Mouse (Mus musculus): ENCODE data around the gene Gm27179. TPM values are rescaled to one million over a fixed set of nuclear protein-coding genes. Genes with fewer than 3 reads are reported as not detected.
A peak's percentile ranks its signal among the peaks of the same experiment; 100 is the strongest.
"Not testable (repeated sequence)": the region's sequence is repeated elsewhere in the genome, so short reads cannot be mapped to it uniquely, and the experiment has no call there.

The Gm27179 gene
- total and polyA plus RNA-seq, 2 experiments from 2014 or later, result 0.04 TPM; not detected in 1

DNA sequence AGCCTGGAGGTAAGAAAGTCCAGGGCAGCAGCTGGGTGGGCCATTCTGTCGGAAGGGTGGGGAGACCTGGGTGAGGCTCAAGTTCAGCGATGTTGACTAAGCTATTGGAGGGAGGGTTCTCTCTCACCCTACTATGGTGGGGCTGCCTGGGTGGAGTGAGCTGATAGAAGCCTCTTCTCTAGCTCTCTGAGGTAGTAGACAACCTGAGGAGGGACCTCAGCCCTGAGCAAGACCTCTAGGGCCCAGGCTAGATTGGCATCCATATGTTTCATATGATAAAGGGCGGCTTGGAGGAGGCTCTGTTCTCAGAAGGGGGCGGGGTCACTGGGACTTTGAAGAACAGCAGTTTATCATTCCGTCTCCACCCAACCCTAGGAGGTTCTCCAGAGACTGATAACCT lies 27.8 kb upstream of the Gm27179 start:
- not testable (repeated sequence) for H3K4me3 ChIP-seq (ENCODE audit: low read depth, low read length); H3K27ac ChIP-seq (ENCODE audit: low read depth); H3K27me3 ChIP-seq (ENCODE audit: control insufficient read depth, insufficient read depth, low read length); H3K4me2 ChIP-seq (ENCODE audit: low read depth, low read length); H3K9me3 ChIP-seq (replicated peaks; ENCODE audit: control insufficient read depth, low read length); H3K36me3 ChIP-seq (replicated peaks; ENCODE audit: control insufficient read depth, insufficient read depth, low read length); ATAC-seq (ENCODE audit: insufficient read depth, low read depth); H3K4me1 ChIP-seq (ENCODE audit: control insufficient read depth, insufficient read depth); DNase-seq (ENCODE audit: low spot score); H3K9ac ChIP-seq (replicated peaks; ENCODE audit: low read depth, low read length)
- no CpG with 5 or more reads among the region's 5 CpGs for WGBS

DNA sequence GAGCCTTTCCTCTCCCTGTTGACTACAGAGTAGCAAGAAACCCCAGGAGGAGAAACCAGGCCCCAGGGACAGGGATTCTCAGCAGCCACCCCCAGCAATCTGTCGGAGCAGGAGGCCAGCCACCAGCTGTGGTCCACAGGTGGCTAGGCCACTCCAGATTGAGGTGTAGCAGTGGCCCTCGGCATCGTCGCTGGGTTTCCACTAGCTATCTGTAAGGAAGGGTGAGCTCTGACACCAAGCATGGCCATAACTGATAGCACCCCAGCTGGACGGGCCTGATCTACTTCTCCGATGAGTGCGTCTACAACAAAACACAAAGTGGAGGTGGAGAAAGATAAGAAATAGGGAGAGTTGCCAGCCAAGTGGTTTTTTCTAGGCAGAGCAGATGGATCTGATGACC lies 24.2 kb upstream of the Gm27179 start:
- ATAC-seq (ENCODE audit: insufficient read depth, low read depth); DNase-seq (ENCODE audit: low spot score): not testable (repeated sequence)

DNA sequence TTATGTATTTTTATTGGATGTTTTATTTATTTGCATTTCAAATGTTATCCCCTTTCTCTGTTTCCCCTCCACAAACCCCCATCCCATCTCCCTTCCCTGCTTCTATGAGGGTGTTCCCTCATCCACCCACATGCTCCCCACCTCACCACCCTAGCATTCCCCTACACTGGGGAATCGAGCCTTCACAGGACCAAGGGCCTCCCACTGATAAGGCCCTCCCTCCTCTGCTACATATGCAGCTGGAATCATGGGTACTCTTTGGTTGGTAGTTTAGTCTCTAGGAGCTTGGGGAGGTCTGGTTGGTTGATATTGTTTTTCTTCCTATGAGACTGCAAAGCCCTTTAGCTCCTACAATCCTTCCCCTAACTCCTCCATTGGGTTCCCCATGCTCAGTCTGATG lies 13.9 kb upstream of the Gm27179 start:
- not testable (repeated sequence) for H3K9ac ChIP-seq (replicated peaks; ENCODE audit: low read depth, low read length); H3K9me3 ChIP-seq (replicated peaks; ENCODE audit: control insufficient read depth, low read length); H3K4me3 ChIP-seq (ENCODE audit: low read depth, low read length); H3K4me2 ChIP-seq (ENCODE audit: low read depth, low read length); H3K27me3 ChIP-seq (ENCODE audit: control insufficient read depth, insufficient read depth, low read length); ATAC-seq (ENCODE audit: insufficient read depth, low read depth); H3K27ac ChIP-seq (ENCODE audit: low read depth); H3K4me1 ChIP-seq (ENCODE audit: control insufficient read depth, insufficient read depth); H3K36me3 ChIP-seq (replicated peaks; ENCODE audit: control insufficient read depth, insufficient read depth, low read length); DNase-seq (ENCODE audit: low spot score)
- no CpG with 5 or more reads among the region's 1 CpGs for WGBS

More for the DNA sequence above, 24.2 kb upstream of the Gm27179 start:
- not testable (repeated sequence) for H3K4me2 ChIP-seq (ENCODE audit: low read depth, low read length); H3K9ac ChIP-seq (replicated peaks; ENCODE audit: low read depth, low read length); H3K36me3 ChIP-seq (replicated peaks; ENCODE audit: control insufficient read depth, insufficient read depth, low read length); H3K9me3 ChIP-seq (replicated peaks; ENCODE audit: control insufficient read depth, low read length); H3K4me1 ChIP-seq (ENCODE audit: control insufficient read depth, insufficient read depth); H3K27ac ChIP-seq (ENCODE audit: low read depth); H3K27me3 ChIP-seq (ENCODE audit: control insufficient read depth, insufficient read depth, low read length); H3K4me3 ChIP-seq (ENCODE audit: low read depth, low read length)
- no CpG with 5 or more reads among the region's 7 CpGs for WGBS

DNA sequence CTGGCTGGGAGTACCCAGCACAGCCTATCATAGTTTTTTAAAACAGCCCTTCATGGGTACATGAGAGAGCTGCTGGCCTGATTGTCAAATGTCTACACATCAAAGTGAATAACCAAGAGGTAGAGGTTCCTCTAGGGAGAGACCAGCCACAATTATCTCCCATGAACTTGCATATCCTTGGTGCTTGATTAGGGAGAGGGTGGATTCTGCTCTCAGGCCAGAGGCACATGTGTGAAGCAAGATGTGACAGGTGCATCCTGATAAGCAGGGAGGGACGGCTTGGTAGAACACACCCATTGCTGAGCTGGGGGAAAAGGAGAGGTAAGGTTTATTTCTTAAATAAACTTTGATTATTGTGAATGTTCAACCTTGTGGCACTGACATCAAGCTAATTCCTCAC lies 10.7 kb upstream of the Gm27179 start:
- DNase-seq (ENCODE audit: low spot score); H3K36me3 ChIP-seq (replicated peaks; ENCODE audit: control insufficient read depth, insufficient read depth, low read length); H3K4me2 ChIP-seq (ENCODE audit: low read depth, low read length); H3K4me1 ChIP-seq (ENCODE audit: control insufficient read depth, insufficient read depth); H3K27ac ChIP-seq (ENCODE audit: low read depth); H3K4me3 ChIP-seq (ENCODE audit: low read depth, low read length); H3K9me3 ChIP-seq (replicated peaks; ENCODE audit: control insufficient read depth, low read length); H3K27me3 ChIP-seq (ENCODE audit: control insufficient read depth, insufficient read depth, low read length); H3K9ac ChIP-seq (replicated peaks; ENCODE audit: low read depth, low read length); ATAC-seq (ENCODE audit: insufficient read depth, low read depth): not testable (repeated sequence)
- no CpG with 5 or more reads among the region's 1 CpGs for WGBS

DNA sequence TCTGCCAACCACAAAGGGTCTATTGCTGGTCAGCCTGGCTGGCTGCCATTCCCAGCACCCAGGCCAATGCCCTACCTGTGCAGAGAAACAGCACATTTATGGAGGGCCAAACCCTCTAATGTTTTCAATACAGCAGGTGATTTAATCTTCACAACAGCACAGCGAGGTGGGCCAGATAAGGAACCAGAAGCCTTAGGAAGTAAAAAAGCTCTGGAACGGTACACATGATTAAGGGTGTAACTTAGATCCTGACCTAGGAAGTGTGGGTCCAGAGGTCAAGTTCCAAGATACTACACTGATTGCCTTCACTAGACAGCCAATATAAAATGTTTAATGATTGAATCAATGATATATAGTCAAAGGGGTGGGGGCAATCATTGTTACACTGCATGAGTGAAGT lies 8.5 kb upstream of the Gm27179 start:
- not testable (repeated sequence) for H3K27me3 ChIP-seq (ENCODE audit: control insufficient read depth, insufficient read depth, low read length); H3K9ac ChIP-seq (replicated peaks; ENCODE audit: low read depth, low read length); H3K4me2 ChIP-seq (ENCODE audit: low read depth, low read length); H3K36me3 ChIP-seq (replicated peaks; ENCODE audit: control insufficient read depth, insufficient read depth, low read length); H3K4me1 ChIP-seq (ENCODE audit: control insufficient read depth, insufficient read depth); DNase-seq (ENCODE audit: low spot score); H3K9me3 ChIP-seq (replicated peaks; ENCODE audit: control insufficient read depth, low read length); H3K27ac ChIP-seq (ENCODE audit: low read depth); H3K4me3 ChIP-seq (ENCODE audit: low read depth, low read length); ATAC-seq (ENCODE audit: insufficient read depth, low read depth)
- WGBS, result no CpG with 5 or more reads among the region's 2 CpGs

DNA sequence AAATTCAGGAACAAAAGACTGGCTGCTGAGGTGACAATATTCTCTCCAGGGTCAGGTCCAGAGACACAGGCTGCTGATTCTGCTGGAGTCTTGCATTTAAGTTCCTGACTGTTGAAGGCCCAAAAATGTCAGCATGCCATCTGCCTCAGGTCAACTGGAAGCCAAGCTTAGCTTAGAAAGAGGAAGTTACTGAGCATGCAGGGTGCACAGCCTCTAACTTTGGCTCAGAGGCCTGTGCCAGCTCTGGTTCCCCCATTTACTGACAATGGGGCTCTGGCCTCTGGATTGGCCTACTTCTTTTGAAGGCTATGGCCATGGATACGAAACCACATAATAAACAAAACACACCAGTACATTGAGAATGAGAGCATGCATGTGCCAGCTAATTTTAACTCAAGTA lies 5.3 kb downstream of the Gm27179 start:
- not testable (repeated sequence) for H3K36me3 ChIP-seq (replicated peaks; ENCODE audit: control insufficient read depth, insufficient read depth, low read length); H3K27me3 ChIP-seq (ENCODE audit: control insufficient read depth, insufficient read depth, low read length); H3K4me1 ChIP-seq (ENCODE audit: control insufficient read depth, insufficient read depth); H3K4me3 ChIP-seq (ENCODE audit: low read depth, low read length); H3K27ac ChIP-seq (ENCODE audit: low read depth); H3K9ac ChIP-seq (replicated peaks; ENCODE audit: low read depth, low read length); ATAC-seq (ENCODE audit: insufficient read depth, low read depth); H3K4me2 ChIP-seq (ENCODE audit: low read depth, low read length); DNase-seq (ENCODE audit: low spot score); H3K9me3 ChIP-seq (replicated peaks; ENCODE audit: control insufficient read depth, low read length)
- WGBS, result no CpG with 5 or more reads among the region's 1 CpGs

DNA sequence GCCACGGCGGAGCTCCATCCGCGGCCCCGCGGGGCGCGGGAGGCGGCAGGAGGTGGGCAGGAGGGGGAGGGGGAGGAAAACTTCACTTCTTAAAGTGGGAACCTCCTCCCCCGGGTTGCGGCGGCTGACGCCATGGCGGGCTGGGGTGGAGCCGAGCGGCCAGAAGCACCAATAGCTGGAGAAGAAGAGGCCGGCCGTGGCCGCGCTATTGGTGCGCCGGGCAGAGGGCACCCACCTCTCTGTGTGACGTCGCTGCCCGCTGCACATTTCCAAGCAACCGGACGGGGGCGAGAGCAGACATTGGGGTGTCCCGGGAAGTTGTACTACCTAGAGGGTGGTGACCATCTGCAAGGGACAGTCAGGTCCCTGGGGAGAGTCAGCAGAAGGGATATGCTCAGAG lies 9.2 kb downstream of the Gm27179 start, which contains the start of gene Gm16867:
Gm16867 (minus strand) TSS at position 189 of the 400 bp plus-strand sequence.
- ATAC-seq (ENCODE audit: insufficient read depth, low read depth), result peak; percentile 99
- H3K4me2 ChIP-seq (ENCODE audit: low read depth, low read length); H3K9ac ChIP-seq (replicated peaks; ENCODE audit: low read depth, low read length); H3K4me3 ChIP-seq (ENCODE audit: low read depth, low read length); H3K9me3 ChIP-seq (replicated peaks; ENCODE audit: control insufficient read depth, low read length); H3K27me3 ChIP-seq (ENCODE audit: control insufficient read depth, insufficient read depth, low read length); H3K4me1 ChIP-seq (ENCODE audit: control insufficient read depth, insufficient read depth); DNase-seq (ENCODE audit: low spot score); H3K27ac ChIP-seq (ENCODE audit: low read depth); H3K36me3 ChIP-seq (replicated peaks; ENCODE audit: control insufficient read depth, insufficient read depth, low read length): not testable (repeated sequence)
- WGBS, result no CpG with 5 or more reads among the region's 29 CpGs

DNA sequence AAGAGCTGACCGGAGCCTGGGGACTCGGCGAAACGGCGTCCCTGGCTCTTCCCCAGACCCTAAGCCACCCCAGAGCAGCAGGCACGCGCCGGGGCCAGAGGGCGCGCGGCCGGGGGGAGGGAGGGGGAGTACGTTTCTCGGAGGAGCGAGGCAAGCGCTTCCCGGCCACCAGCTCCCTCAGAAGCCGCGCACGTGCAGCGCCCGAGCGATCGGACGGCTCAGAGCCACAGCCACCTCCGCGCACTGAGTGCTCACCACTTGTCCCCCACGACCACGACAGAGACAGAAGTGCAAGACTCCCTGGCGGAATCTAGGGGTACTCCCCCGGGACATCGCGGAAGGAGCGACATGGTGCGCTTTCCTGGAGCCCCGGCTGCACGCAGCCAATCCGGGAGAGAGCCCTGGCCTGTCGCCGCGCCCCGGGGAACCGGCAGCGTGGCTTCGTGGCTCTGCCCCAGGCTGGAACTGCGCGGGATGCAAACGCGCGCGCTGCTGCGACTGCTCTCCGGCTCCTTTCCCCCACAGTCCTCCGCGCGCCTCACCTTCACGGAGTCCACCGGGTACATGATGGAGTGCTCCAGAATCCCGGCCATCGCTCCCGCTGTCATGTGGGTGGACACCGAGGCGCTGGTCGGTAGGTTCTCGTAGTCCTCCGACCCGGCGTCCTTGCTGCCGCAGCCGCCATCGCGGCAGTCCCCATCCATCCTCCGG lies 9.8 kb downstream of the Gm27179 start:
- not testable (repeated sequence) for DNase-seq (ENCODE audit: low spot score); H3K4me3 ChIP-seq (ENCODE audit: low read depth, low read length); H3K4me2 ChIP-seq (ENCODE audit: low read depth, low read length); H3K4me1 ChIP-seq (ENCODE audit: control insufficient read depth, insufficient read depth); H3K9ac ChIP-seq (replicated peaks; ENCODE audit: low read depth, low read length); H3K36me3 ChIP-seq (replicated peaks; ENCODE audit: control insufficient read depth, insufficient read depth, low read length); H3K27me3 ChIP-seq (ENCODE audit: control insufficient read depth, insufficient read depth, low read length); H3K9me3 ChIP-seq (replicated peaks; ENCODE audit: control insufficient read depth, low read length); H3K27ac ChIP-seq (ENCODE audit: low read depth)
- WGBS, result no CpG with 5 or more reads among the region's 73 CpGs
- ATAC-seq (ENCODE audit: insufficient read depth, low read depth), result peak; percentile 57

DNA sequence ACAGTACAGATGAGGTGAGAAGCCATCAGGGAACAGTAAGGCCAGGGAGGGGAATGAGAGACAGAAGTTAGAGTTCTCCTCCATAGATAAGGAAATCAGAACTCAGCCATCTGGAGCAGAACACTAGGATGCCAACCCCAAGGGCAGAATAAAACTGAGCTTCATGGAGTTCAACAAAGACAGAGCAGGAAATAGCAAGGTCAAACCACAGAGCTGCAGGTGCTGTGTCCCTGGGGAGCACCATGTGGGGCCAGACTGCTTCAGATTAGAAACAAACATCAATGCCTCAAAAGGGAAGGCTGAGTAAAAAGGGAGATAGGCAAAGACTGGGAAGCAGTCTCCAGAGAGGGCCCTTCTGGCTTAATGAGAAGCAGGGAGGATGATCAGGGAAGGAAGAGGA lies 16.1 kb downstream of the Gm27179 start:
- H3K4me1 ChIP-seq (ENCODE audit: control insufficient read depth, insufficient read depth); H3K27ac ChIP-seq (ENCODE audit: low read depth); H3K36me3 ChIP-seq (replicated peaks; ENCODE audit: control insufficient read depth, insufficient read depth, low read length); DNase-seq (ENCODE audit: low spot score); H3K27me3 ChIP-seq (ENCODE audit: control insufficient read depth, insufficient read depth, low read length); ATAC-seq (ENCODE audit: insufficient read depth, low read depth); H3K4me2 ChIP-seq (ENCODE audit: low read depth, low read length); H3K4me3 ChIP-seq (ENCODE audit: low read depth, low read length); H3K9ac ChIP-seq (replicated peaks; ENCODE audit: low read depth, low read length); H3K9me3 ChIP-seq (replicated peaks; ENCODE audit: control insufficient read depth, low read length): not testable (repeated sequence)

All from heart, postnatal 0 days (tissue).